Mouse (Mus musculus): Measurements from ENCODE around the gene Cbs.

- TF ChIP-seq POLR2A (IDR thresholded peaks at IDR 0.05; ENCODE audit: extremely low read depth, insufficient read depth, low read length): no peak
- no peak for TF ChIP-seq CTCF (IDR thresholded peaks at IDR 0.05; ENCODE audit: low read depth, low read length)
Observed at GRCm38 (mm10) chr17:31672279-31672678, 35.2 kb upstream of the Cbs start.
